Mouse (Mus musculus) midbrain, embryonic 11.5 days (tissue): ENCODE measurements around the gene Cer1. TPM values are rescaled to one million over a fixed set of nuclear protein-coding genes. Genes with fewer than 3 reads are reported as not detected.

Experiments
- ATAC-seq: fragments of 200-750 bp; cut with Nextera tagmentation; 2 replicates; pipeline ENCODE4 v1.8.0; 2017; ENCODE audit warnings: moderate TSS enrichment, moderate library complexity; ENCODE audit not compliant: low FRiP score
- DNase-seq: peaks from one replicate; pipeline ENCODE4 v3.0.0; 2015; ENCODE audit warnings: low spot score; ENCODE audit errors: missing footprints
- H3K27ac ChIP-seq: fragments of 300-500 bp; sonication (generic); 2 replicates; pipeline ENCODE4 v1.5.1; 2014; ENCODE audit warnings: low read depth, low read length
- H3K27me3 ChIP-seq: fragments of 300-500 bp; sonication (generic); 2 replicates; pipeline ENCODE4 v1.6.1; 2014; ENCODE audit warnings: mild to moderate bottlenecking, low read length, moderate library complexity, mixed read lengths; ENCODE audit not compliant: control insufficient read depth, insufficient read depth
- H3K36me3 ChIP-seq: fragments of 300-500 bp; sonication (generic); 2 replicates; pipeline ENCODE4 v1.6.1; 2014; ENCODE audit warnings: mild to moderate bottlenecking, low read length, moderate library complexity, mixed read lengths; ENCODE audit not compliant: control insufficient read depth, insufficient read depth
- H3K4me1 ChIP-seq: fragments of 300-500 bp; sonication (generic); 2 replicates; pipeline ENCODE4 v1.6.1; 2014; ENCODE audit warnings: low read length; ENCODE audit not compliant: control insufficient read depth, insufficient read depth
- H3K4me2 ChIP-seq: fragments of 300-500 bp; sonication (generic); 2 replicates; pipeline ENCODE4 v1.6.1; 2014; ENCODE audit warnings: mild to moderate bottlenecking, moderate library complexity
- H3K4me3 ChIP-seq: fragments of 300-500 bp; sonication (generic); 2 replicates; pipeline ENCODE4 v1.5.1; 2014; ENCODE audit warnings: low read depth, low read length
- H3K9ac ChIP-seq: fragments of 300-500 bp; sonication (generic); 2 replicates; pipeline ENCODE4 v1.6.1; 2014; ENCODE audit warnings: low read length
- H3K9me3 ChIP-seq: fragments of 300-500 bp; sonication (generic); 2 replicates; pipeline ENCODE4 v1.6.1; 2016; ENCODE audit warnings: low read length; ENCODE audit not compliant: control insufficient read depth
- WGBS: fragments of 180-500 bp; shearing (Covaris S2); extraction: QIAGEN DNeasy Blood & Tissue Kit; methylation state at CpG from one replicate; pipeline ENCODE4 v1.1.7; 2014; 5-methylcytosine and 5-hydroxymethylcytosine counted together
- polyA plus RNA-seq: library from polyadenylated mRNA; unstranded; fragments of >200 nt; fragmentation: Nextera tagmentation; extraction: Ambion mirVana; gene quantifications from 2 replicates; pipeline ENCODE4 v1.2.1, GENCODE M21; 2014

Cer1 gene
- polyA plus RNA-seq, 1 experiment from 2014 or later, result not detected

- ATAC-seq (no peak), DNase-seq (peak; percentile 76)
- WGBS, result 90% methylated on average over 3 of the region's 3 CpGs
- H3K4me2 ChIP-seq, result no peak overlapping the region
- H3K9me3 ChIP-seq, result no peaks in the 10 kb centered on the region
- H3K4me1 ChIP-seq, result peaks cover 6% of the 10 kb centered on the region
- no peaks in the 10 kb centered on the region for H3K27me3 ChIP-seq
- no peak overlapping the region for H3K27ac ChIP-seq
- H3K36me3 ChIP-seq, result no peaks in the 10 kb centered on the region
- no peak overlapping the region for H3K9ac ChIP-seq
- H3K4me3 ChIP-seq, result no peak overlapping the region
These were observed 28.0 kb downstream of the Cer1 start for GRCm38 (mm10) chr4:82856986-82857385.

DNA sequence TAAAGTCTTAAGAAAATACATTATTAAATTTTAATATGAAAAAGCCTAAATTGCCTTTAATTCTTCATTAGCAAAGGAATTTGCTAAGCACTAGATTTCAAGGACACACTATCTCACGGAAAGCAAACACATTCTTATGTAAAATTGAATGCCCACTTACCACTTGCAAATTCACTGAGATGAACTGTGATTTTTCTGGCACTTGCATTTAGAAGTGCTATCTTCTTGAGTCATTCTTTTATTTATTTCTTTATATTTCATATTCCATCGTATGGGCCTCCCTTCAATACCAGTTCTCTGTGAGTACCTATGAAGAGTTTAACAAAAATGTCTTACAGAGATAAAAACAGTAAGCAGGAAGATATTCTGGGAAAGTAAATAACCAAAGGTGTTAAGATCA is 31.1 kb downstream of the Cer1 start:
- WGBS, result 86% methylated on average over 2 of the region's 2 CpGs
- Histone ChIP-seq H3K9me3 (no peaks in the 10 kb centered on the region), H3K27me3 (no peaks in the 10 kb centered on the region), H3K4me1 (peaks cover 6% of the 10 kb centered on the region), H3K4me2 (no peak overlapping the region), H3K36me3 (no peaks in the 10 kb centered on the region), H3K4me3 (no peak overlapping the region), H3K9ac (no peak overlapping the region), H3K27ac (no peak overlapping the region)
- no peak for ATAC-seq
- peak; percentile 39 for DNase-seq

DNA sequence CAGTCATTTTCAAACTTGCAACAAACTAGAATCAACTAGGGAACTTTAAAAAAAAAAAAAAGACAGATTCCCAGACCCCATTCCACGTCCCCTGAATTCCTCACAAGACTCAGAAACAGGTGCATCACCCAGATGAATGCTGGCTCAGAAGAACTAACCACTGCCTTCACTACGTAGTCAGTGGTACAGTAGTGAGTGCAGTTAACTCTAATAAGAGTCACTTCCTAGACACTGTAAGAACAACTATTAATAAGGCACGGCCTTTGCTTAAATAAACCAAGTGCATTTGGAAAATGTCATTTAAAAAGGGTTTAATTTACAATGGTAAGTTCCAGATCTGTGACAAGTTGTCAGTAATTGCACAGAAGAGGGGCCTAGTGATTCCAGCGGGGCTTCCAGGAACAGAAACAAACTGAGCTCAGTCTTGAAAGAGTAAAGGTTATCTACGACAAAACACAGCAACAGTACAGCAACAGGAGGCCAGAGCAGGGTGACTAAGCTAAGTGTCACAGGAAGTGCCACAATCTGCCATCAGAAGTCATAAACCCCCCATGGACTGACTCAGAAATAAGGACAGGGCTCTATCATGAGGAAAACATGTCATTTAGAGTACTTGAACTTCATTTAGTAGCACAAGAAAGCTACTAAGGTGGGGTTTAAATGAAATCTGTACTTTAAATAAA is 36.3 kb downstream of the Cer1 start:
- Histone ChIP-seq H3K4me1 (no peaks in the 10 kb centered on the region; the same call in 1 of the 2 replicates), H3K36me3 (peaks cover 3% of the 10 kb centered on the region; the same call in 1 of the 2 replicates), H3K9ac (no peak overlapping the region), H3K4me2 (no peak overlapping the region), H3K9me3 (no peaks in the 10 kb centered on the region), H3K27me3 (no peaks in the 10 kb centered on the region), H3K27ac (no peak overlapping the region), H3K4me3 (no peak overlapping the region)
- 49% methylated on average over 5 of the region's 5 CpGs for WGBS
- DNase-seq (no peak), ATAC-seq (no peak)

DNA sequence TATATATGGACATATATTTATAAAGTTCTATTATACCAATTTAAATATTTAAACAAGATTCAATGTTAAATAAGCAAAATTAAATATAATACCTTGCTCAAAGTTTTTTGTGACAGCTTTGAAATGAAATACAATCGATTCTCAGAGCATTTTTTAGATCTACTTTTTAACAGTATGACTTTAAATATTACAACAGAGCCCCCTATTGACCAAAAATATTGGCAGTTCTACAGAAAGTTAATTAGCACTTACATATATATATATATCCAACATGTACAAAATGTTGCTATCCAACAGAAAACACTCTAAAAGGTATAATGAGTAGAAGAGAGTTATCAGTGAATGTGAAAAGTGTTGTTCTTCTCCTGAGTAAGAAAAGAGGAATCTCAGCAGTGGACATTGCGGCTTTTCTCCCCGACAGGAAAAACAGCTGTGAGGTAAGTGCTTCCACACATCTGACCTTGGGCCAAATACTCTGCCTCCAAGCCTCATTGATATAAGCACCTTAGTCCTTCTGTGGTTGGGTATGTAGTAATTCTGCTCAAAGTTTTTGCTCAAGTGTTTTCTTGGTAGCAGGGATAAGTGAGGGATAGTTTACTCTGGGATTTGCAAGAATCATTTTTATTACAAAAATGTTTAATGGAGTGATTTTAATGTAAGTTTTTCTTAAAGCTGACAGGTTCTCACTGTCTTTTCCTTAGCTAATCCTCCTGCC is 47.3 kb downstream of the Cer1 start:
- Histone ChIP-seq H3K27ac (no peak overlapping the region), H3K9me3 (no peaks in the 10 kb centered on the region), H3K4me2 (no peak overlapping the region), H3K27me3 (no peaks in the 10 kb centered on the region), H3K9ac (no peak overlapping the region), H3K36me3 (no peaks in the 10 kb centered on the region; the same call in 1 of the 2 replicates), H3K4me1 (no peaks in the 10 kb centered on the region), H3K4me3 (no peak overlapping the region)
- ATAC-seq (no peak), DNase-seq (peak; percentile 69)
- WGBS, result 84% methylated on average over 3 of the region's 3 CpGs

Other genes starting within 250 kb of the Cer1 start
- gene Nfib, start 179.4 kb downstream of the Cer1 start, polyA plus RNA-seq, result 19.9 and 21.7 TPM in 2 replicates
- gene Zdhhc21, start 25.2 kb downstream of the Cer1 start, polyA plus RNA-seq, result 11.5 and 15.6 TPM in 2 replicates
- 7.3 and 8.2 TPM in 2 replicates for gene Frem1, start 167.2 kb upstream of the Cer1 start, polyA plus RNA-seq